Mouse (Mus musculus): ENCODE results near the gene Myh6. TPM values are rescaled to one million over a fixed set of nuclear protein-coding genes. Genes with fewer than 3 reads are reported as not detected.

Myh6 gene
- total RNA-seq, 2 experiments from 2014 or later, result 2.7 to 3.7 TPM

- no peak for DNase-seq (ENCODE audit: low spot score in 2 of 2)
- intact Hi-C loops (cut with DNase I), result no loop called here
Measured at GRCm38 (mm10) chr14:54940176-54940530, 26.6 kb downstream of the Myh6 start.

GRCm38 (mm10) chr14:54939434-54940175, 27.1 kb downstream of the Myh6 start:
- intact Hi-C loops (cut with DNase I), result loop anchor here (1.0 kb wide), 1 partner anchor 39 kb away; no protein-coding TSS in a partner anchor
- no peak for DNase-seq (ENCODE audit: low spot score in 2 of 2)

- intact Hi-C loops (cut with DNase I), result loop anchor here (1.0 kb wide), 1 partner anchor 38 kb away; no protein-coding TSS in a partner anchor
- DNase-seq (ENCODE audit: low spot score in 2 of 2), result no peak
Measured at GRCm38 (mm10) chr14:54938431-54939219, 28.1 kb downstream of the Myh6 start.

DNA sequence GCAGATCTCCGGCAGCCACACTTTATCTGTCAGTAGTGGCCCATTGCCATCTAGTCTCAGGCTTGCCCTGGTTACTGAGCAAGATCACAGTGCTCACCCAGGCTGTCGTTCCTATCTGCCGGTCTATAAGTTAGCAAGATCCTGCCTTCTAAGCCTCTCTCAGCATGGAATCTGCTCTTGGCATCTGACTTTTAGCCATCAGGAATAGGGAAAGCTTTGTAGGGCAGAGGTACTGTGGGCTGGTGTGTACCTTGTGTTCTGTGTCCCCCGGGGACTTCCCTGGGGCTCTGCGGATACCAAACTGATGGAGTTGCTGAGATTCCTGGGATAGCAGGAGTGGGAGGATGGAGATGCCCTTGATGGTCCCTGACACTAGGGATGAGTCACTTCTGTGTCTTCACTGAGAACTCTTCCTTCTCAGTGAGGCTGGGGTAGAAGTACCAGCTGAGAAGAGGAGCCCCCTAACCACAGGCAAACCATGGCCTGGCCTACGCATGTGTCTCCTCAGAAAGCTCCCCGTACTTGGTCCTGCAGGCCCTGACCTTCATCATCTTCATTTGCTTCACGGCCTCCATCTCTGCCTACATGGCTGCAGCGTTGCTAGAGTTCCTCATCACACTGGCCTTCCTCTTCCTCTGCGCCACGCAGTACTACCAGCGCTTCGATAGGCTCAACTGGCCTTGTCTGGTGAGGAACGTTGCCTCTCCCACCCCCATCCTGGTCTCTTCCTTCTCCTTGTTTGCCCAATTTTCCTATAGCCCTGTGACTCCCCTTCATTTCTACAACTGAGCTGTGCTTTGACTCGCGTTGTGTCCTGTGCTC, 29.2 kb downstream of the Myh6 start:
- intact Hi-C loops (cut with DNase I), result no loop called here

DNA sequence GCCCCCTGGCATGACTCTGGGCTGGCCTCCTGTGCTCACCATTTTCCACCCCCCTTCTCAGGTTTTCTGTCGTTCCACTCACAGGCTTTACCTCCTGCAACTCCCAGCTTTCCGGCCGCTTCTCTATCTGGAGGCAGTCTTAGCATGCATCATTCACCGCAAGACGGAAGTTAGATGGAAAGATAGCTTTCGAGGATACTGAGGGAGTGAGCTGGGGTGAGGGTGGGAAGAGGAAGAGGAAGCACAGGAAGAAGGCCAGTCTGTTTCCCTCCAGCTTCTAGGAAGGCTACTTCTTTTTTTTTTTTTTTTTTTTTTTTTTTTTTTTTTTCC, 29.9 kb downstream of the Myh6 start:
- no peak for DNase-seq (ENCODE audit: low spot score in 2 of 2)
- intact Hi-C loops (cut with DNase I), result no loop called here

More for the DNA sequence above, 29.2 kb downstream of the Myh6 start:
- DNase-seq (ENCODE audit: low spot score in 2 of 2), result no peak

DNA sequence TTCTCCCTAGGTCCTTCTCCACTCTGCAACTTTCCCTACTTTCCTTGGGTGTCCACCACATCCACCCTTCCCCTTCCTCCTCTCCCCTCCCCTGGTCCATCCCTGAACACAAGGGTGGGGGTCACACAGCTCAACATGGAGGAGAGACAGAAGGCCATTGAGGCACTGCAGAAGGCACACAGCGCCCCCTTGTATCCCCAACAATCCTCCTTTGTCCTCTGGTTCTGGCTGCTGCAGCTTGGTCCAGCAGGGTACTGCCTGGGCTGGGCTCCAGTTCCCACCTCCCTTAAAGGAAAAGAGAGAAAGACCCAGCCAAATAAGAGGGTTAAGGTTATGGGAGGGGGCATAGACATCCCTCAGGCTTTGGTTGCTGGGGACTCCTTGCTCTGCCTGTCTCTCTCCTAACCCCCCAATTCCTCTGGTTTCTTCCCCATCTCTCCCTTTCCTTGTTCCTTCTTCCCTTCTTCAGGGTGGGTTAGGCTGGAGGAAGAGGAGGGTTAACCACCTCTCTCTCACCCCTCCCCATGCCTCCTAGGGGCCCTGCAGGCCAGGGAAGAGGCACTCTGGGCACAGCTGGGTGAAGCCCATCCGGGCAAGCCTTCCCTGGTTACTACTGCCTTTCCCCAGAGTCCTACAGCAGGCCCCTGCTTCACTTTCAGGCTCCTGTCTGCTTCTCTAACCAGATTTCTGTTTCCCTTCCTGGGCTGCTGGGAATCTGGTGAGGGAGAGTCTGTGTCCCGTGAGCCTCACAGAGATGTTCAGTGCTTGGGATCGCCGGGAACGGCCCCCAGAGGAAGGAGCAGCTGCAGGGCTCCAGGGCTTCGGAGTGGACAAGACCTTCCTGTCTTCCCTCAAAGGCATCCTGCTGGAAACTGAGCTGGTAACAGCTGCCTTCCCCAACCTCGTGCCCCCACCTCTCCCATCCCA, 30.6 kb downstream of the Myh6 start, which contains the start of gene Cmtm5:
TSS of gene Cmtm5 (plus strand) at position 358 of the 927 bp plus-strand sequence.
- intact Hi-C loops (cut with DNase I), result no loop called here
- peak; percentile 67 to 81 for DNase-seq (ENCODE audit: low spot score in 2 of 2)

- intact Hi-C loops (cut with DNase I), result no loop called here
- DNase-seq (ENCODE audit: low spot score in 2 of 2), result no peak
Measured at GRCm38 (mm10) chr14:54932645-54933150, 34.0 kb downstream of the Myh6 start, which contains the start of gene Il25. Gene Il25 (plus strand): TSS chr14:54932695.

DNA sequence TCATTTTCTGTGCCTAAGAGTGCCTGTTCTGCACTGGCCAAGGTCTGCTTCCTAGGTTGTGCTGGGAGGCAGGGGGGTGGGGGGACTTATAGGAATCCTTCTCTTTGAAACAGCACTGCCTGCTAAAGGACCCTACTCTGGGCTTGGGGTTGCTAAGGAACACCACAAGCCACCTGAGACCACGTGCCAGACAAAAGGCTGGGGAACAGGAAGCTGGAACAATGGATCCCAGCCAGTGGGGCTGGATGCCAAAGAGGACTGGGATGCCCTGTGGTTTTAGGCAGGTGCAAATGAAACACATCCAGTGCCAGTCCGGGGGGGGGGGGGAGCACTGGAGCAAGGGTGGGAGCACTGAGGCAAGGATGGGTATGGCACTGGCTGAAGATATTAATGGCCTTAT, 36.3 kb downstream of the Myh6 start:
- no peak for DNase-seq (ENCODE audit: low spot score in 2 of 2)
- intact Hi-C loops (cut with DNase I), result no loop called here

DNA sequence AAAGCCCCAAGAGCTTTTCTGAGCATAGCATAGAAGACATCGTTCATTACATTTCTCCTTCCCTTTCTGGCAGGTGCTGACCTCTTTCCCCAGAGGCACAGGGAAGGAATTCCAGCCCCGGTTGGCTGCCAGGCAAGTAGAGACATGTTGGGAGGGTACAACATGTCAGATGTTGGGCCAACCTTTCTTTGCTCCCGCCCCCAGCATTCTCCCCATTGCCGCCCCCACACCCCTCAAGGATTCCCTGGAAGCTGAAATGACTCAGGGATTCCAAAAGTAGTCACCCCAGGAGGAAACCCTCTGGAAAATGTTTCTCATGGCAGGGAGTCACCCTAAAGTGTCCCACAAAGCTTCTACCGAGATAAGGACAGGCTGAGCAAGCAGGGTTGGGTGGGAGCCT, 36.9 kb downstream of the Myh6 start:
- intact Hi-C loops (cut with DNase I), result no loop called here
- no peak for DNase-seq (ENCODE audit: low spot score in 2 of 2)

DNA sequence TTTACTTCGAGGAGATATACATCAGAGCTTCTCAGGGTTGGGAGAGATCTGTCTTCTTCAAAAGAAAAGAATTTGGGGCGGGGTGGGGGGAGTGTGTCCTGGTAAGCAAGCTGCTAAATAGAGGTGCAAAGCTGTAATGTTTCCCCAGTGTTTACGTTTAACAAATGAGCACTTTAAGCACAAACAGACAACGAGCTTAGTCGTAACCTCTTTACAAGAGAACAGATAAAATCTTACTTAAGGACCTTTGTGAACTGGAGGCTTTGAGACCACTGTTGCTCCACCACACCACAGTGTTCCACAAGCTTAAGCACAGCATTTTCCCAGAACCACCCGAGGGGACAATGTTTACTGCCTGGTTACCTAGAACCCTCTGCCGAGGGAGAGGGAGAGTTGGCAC, 39.4 kb downstream of the Myh6 start:
- intact Hi-C loops (cut with DNase I), result no loop called here
- DNase-seq (ENCODE audit: low spot score in 2 of 2), result no peak

DNA sequence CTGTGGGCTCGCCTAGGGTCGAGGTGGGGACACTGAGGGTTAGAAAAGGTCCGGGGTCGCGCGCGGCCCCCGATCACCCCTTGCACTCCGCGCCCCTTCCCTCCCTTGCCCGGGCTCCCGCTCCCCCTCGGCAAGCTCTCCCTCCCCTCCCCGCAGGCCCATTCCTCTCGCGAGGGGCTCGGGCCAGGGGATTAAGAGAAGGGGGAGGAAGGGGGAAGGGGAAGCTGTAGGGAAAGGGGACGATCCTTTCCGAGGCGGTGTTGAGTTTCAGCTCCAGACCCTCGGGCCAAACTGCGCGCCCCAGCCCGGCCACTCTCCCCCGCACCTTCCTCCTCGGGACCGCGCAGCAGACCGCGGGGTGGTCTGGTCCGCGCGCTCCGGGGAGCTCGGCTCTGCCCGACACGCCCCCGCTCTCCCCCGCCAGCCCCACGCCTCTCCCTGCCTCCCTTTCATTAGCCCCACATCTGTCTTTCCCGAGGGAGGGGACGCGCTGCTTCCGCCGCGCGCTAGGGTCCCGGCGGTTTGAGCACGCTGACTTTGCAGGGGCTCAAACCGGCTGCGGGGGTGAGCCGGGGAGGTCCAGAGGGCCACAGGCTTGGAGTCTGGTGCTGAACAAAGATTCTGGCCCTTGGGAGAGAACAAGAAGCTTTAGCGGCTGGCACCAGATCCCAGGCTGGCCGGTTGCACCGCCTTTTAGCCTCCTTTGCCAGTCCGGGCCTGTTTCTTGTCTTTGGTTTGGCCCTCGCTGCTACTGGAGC, 40.1 kb downstream of the Myh6 start:
- DNase-seq (ENCODE audit: low spot score in 2 of 2), result peak in 1 of 2 experiments; percentile 37
- intact Hi-C loops (cut with DNase I), result no loop called here

DNA sequence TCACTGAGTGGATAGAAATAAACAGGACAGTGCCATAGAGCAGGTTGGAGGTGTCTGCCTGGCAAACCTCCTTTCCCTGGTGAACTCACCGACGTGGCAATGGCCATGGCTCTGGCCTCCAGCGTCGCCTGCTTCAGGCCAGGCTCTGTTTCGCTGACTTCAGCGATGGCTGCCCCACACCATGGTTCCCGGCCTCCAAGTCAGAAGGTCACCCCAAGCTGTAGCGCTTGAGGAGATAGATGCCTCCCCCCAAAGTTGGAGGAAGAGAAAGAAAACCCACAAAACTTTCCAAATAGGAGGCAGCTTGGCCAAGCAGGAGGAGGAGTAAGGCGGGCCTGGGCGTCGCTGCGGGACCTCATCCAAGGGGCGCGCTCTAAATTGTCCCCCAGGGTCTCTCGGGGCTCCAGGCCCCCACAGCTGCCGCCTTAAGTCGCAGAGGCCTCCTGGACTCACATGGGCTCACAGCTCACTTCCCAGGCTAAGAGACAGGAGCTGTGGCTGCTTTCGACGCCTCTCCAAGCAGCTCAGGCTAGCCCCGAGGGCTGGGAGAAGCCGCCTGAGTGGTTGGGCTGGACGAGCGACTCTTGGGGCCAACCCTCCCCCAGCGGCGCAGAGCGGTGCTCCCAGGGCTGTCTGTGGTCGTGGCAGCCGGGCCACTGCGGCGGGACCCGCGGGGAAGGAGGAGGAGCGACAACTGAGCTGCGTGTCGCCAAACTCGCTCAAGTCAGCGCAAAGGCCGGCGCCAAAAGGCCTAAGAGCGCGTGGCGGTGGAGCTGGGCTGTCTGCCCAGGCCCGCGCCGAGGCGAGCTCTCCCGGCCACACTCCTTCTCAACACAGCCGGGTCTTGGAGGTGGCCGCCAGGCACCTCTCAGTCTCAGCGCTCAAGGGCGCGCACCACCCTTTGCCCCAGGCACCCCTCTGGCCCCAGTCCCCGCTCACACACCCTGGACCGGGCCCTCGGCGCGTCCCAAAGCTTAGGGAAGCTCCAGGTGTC, 41.1 kb downstream of the Myh6 start, which contains the start of gene Efs:
TSS of gene Efs (minus strand) at position 778 of the 994 bp plus-strand sequence.
- intact Hi-C loops (cut with DNase I), result no loop called here
- DNase-seq (ENCODE audit: low spot score in 2 of 2), result peak in 1 of 2 experiments; percentile 40

DNA sequence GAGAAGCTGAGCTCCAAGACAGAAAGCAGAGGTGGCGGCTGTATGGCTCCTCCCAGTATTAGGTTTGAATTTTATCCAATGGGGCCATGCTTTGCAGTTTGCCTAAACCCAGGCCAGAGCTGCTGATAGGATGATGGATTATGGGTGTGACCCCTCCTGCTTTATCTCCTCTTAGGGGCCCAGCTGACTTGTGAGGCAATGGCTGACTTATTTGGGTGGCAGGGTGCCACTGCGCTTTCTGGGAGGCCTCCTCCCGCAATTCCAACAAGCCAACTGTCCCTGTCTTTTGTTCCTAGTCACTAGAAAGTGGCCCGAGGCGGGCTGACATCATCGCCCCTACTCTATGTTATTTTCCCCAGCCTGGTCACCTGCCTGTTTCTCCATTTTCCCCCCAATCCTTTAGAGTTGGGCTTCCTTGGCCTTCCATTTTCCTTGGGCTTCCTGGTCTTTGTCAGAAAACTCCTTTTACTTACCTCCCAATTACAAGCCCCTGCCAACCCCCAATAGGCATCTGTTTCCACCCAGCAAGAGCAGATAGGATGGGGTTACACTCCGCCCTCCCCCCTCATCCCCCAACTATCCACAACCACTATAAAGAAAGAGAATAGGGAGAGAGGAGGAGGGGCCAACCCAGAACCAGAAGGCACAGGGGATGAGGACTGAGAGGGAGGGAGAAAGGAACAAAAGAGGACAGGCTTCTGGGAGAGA, 41.9 kb downstream of the Myh6 start:
- intact Hi-C loops (cut with DNase I), result no loop called here
- DNase-seq (ENCODE audit: low spot score in 2 of 2), result no peak

DNA sequence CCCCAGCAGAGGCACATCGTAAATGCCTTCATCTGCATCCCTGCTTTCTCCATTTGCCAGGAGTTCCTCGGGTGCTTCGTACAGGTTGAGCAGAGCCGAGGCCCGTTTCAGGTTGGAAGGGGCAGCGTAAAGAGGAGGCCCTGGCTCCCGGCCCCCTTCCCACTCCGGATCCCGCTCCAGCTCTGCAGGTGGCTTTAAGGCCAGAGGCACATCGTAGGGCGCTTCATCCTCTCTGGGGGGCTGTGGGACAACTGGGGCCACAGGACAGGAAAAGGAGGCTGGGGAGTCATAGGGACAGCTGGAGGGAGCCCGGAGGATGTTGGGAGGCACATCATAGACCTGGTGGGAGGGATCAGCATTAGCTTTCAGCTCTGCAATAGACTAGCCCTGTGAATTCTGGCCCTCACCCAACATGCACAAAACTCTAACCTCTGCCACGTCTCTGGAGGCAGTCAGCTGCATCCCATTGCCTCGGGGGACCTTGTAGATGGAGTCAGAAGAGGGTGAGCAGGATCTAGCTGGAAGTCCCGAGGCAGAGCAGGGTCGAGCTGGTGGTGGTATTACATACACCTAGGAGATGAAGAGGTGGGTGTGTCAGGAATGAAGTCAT, 46.5 kb downstream of the Myh6 start:
- no peak for DNase-seq (ENCODE audit: low spot score in 2 of 2)
- intact Hi-C loops (cut with DNase I), result no loop called here

- intact Hi-C loops (cut with DNase I), result no loop called here
- no peak for DNase-seq (ENCODE audit: low spot score in 2 of 2)
Measured at GRCm38 (mm10) chr14:54913343-54913742, 53.4 kb downstream of the Myh6 start.

- intact Hi-C loops (cut with DNase I), result no loop called here
- DNase-seq (ENCODE audit: low spot score in 2 of 2), result peak; percentile 80 to 87
Measured at GRCm38 (mm10) chr14:54912886-54913285, 53.8 kb downstream of the Myh6 start, which contains the start of gene Slc22a17. Gene Slc22a17 (minus strand): TSS chr14:54913132.

All from left cerebral cortex, postnatal 14 days (tissue).